Mouse (Mus musculus) thymus, adult 18-20 months (tissue): ENCODE results near the gene Defb25.

Experiments used
- DNase-seq, 2 experiments: peaks; one replicate each; pipeline ENCODE4 v3.0.0; 2022; ENCODE audit warnings: mixed read lengths in 2 of 2

The Defb25 gene

GRCm38 (mm10) chr2:152626774-152627591 is 4.1 kb upstream of the Defb25 start, which contains the start of gene Rem1:
Gene Rem1, plus strand, starts transcription at chr2:152626951.
- no peak for DNase-seq

- no peak for DNase-seq
Measured at GRCm38 (mm10) chr2:152625256-152625655, 2.4 kb upstream of the Defb25 start.

- DNase-seq = no peak
Measured at GRCm38 (mm10) chr2:152624566-152624965, 1.7 kb upstream of the Defb25 start.

- DNase-seq = no peak
Measured at GRCm38 (mm10) chr2:152622151-152622550, 702 bp downstream of the Defb25 start.

- no peak for DNase-seq
Measured at GRCm38 (mm10) chr2:152620367-152621134, 2.3 kb downstream of the Defb25 start.

- DNase-seq = no peak
Measured at GRCm38 (mm10) chr2:152617374-152617773, 5.5 kb downstream of the Defb25 start.

- no peak for DNase-seq
Measured at GRCm38 (mm10) chr2:152616470-152616869, 6.4 kb downstream of the Defb25 start.

- DNase-seq = no peak
Measured at GRCm38 (mm10) chr2:152615563-152615962, 7.3 kb downstream of the Defb25 start.

GRCm38 (mm10) chr2:152612193-152612592 is 10.7 kb downstream of the Defb25 start:
- DNase-seq = no peak

GRCm38 (mm10) chr2:152608719-152609118 is 14.1 kb downstream of the Defb25 start:
- DNase-seq = no peak

- DNase-seq = no peak
Measured at GRCm38 (mm10) chr2:152607746-152608145, 15.1 kb downstream of the Defb25 start.

- DNase-seq = no peak
Measured at GRCm38 (mm10) chr2:152604057-152604456, 18.8 kb downstream of the Defb25 start, which contains the start of gene Defb36. Gene Defb36, plus strand, starts transcription at chr2:152604327.

GRCm38 (mm10) chr2:152601275-152601960 is 21.4 kb downstream of the Defb25 start:
- DNase-seq = no peak

GRCm38 (mm10) chr2:152600076-152600475 is 22.8 kb downstream of the Defb25 start:
- no peak for DNase-seq

GRCm38 (mm10) chr2:152599299-152599698 is 23.6 kb downstream of the Defb25 start, which contains the start of gene Defb45:
Gene Defb45, minus strand, starts transcription at chr2:152599399.
- no peak for DNase-seq

GRCm38 (mm10) chr2:152589021-152589420 is 33.8 kb downstream of the Defb25 start:
- no peak for DNase-seq

GRCm38 (mm10) chr2:152588450-152588849 is 34.4 kb downstream of the Defb25 start:
- no peak for DNase-seq

- DNase-seq = no peak
Measured at GRCm38 (mm10) chr2:152586926-152587560, 35.8 kb downstream of the Defb25 start.

GRCm38 (mm10) chr2:152580612-152581011 is 42.2 kb downstream of the Defb25 start:
- no peak for DNase-seq

GRCm38 (mm10) chr2:152580107-152580506 is 42.7 kb downstream of the Defb25 start, which contains the start of gene Defb19:
Gene Defb19, minus strand, starts transcription at chr2:152580312.
- no peak for DNase-seq

- no peak for DNase-seq
Measured at GRCm38 (mm10) chr2:152573484-152573883, 49.4 kb downstream of the Defb25 start.
